Mouse (Mus musculus) liver, postnatal 0 days (tissue): Measurements from ENCODE around the gene Srebf2.

Source experiments
- CTCF ChIP-seq: sonication (generic); IDR thresholded peaks from 2 replicates; pipeline ENCODE4 v1.5.1; 2016; ENCODE audit warnings: antibody characterized with exemption, low read depth
- EP300 ChIP-seq: IDR thresholded peaks from 2 replicates; pipeline ENCODE4 v1.6.1; 2016; ENCODE audit warnings: antibody characterized with exemption, low read depth, mild to moderate bottlenecking

DNA sequence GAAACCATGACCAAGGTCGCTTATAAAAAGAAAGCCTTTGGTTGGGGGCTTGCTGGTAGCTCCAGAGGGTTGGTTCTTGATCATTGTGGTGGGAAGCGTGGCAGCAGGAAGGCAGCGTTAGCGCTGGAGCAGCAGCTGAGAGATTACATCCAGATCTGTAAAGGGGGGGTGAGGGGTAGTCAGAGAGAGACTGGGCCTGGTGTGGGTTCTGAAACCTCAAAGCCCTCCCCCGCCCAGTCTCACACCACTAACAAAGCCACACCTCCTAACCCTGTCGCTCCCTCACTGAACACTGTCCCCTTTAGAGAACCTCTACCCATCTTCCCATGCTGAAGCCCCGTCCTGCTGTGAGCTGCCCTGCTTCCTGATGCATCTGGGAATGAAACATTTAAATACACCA lies 16.4 kb upstream of the Srebf2 start:
- TF ChIP-seq CTCF (no peak), EP300 (no peak)
